Mouse (Mus musculus) MEL (cell line): Measurements from ENCODE around the gene Tsga10ip. TPM values are rescaled to one million over a fixed set of nuclear protein-coding genes. Genes with fewer than 3 reads are reported as not detected.

Experiments
- DNase-seq: peaks from one replicate; pipeline ENCODE4 v3.0.0; 2011; ENCODE audit warnings: low read depth, low spot score
- H3K27ac ChIP-seq: 2 replicates; pipeline ENCODE4 v1.5.1; 2012; ENCODE audit warnings: low read depth, mild to moderate bottlenecking, control low read depth, low read length, moderate library complexity; ENCODE audit not compliant: control insufficient read depth
- H3K27me3 ChIP-seq, 2 experiments: fragments of 150-350 bp in 1 of 2; sonication (generic) in 1 of 2; 2 replicates each; pipeline ENCODE4 v1.6.1; 2012; ENCODE audit warnings: low read length in 2 of 2, mild to moderate bottlenecking in 2 of 2, improper control_type of control experiment in 1 of 2, moderate library complexity in 1 of 2; ENCODE audit not compliant: insufficient read depth in 2 of 2, control insufficient read depth in 1 of 2
- H3K36me3 ChIP-seq, 2 experiments: 2 replicates each; pipeline ENCODE4 v1.6.1; 2012 to 2014; ENCODE audit warnings: low read length in 2 of 2, improper control_type of control experiment in 1 of 2, inconsistent platforms in 1 of 2, mild to moderate bottlenecking in 1 of 2; ENCODE audit not compliant: insufficient read depth in 2 of 2, control insufficient read depth in 1 of 2
- H3K4me1 ChIP-seq, 2 experiments: fragments of 150-350 bp in 1 of 2; sonication (generic) in 1 of 2; 2 replicates each; pipeline ENCODE4 v1.6.1; 2012; ENCODE audit warnings: low read length in 2 of 2, improper control_type of control experiment in 1 of 2, mild to moderate bottlenecking in 1 of 2; ENCODE audit not compliant: insufficient read depth in 2 of 2, control insufficient read depth in 1 of 2
- H3K4me3 ChIP-seq, 2 experiments: fragments of 150-350 bp in 1 of 2; sonication (generic) in 1 of 2; 2 replicates each; pipeline ENCODE4 v1.5.1; 2012; ENCODE audit warnings: low read depth in 2 of 2, low read length in 2 of 2, mild to moderate bottlenecking in 2 of 2, moderate library complexity in 2 of 2, control low read depth in 1 of 2, improper control_type of control experiment in 1 of 2; ENCODE audit not compliant: control insufficient read depth in 1 of 2, insufficient read depth in 1 of 2
- H3K79me2 ChIP-seq: 2 replicates; pipeline ENCODE4 v1.6.1; 2012; ENCODE audit warnings: mild to moderate bottlenecking, low read length, moderate library complexity; ENCODE audit not compliant: control insufficient read depth, poor library complexity, insufficient read depth
- H3K9ac ChIP-seq: 2 replicates; pipeline ENCODE4 v1.6.1; 2012; ENCODE audit warnings: low read depth, mild to moderate bottlenecking, control low read depth, low read length, moderate library complexity; ENCODE audit not compliant: control insufficient read depth, poor library complexity, severe bottlenecking
- H3K9me3 ChIP-seq: fragments of 150-350 bp; sonication (generic); replicated peaks from 2 replicates; pipeline ENCODE4 v1.6.1; 2012; ENCODE audit warnings: mild to moderate bottlenecking, low read length, improper control_type of control experiment, moderate library complexity; ENCODE audit not compliant: insufficient read depth
- BHLHE40 ChIP-seq: IDR thresholded peaks from 2 replicates; pipeline ENCODE4 v1.6.1; 2012; ENCODE audit warnings: low read depth, mild to moderate bottlenecking, inconsistent platforms, low read length, improper control_type of control experiment, borderline replicate concordance
- CHD2 ChIP-seq: IDR thresholded peaks from 2 replicates; pipeline ENCODE4 v1.6.1; 2011; ENCODE audit warnings: low read length, improper control_type of control experiment
- CTCF ChIP-seq, 3 experiments: IDR thresholded peaks in 2 of 3; conservative IDR thresholded peaks in 1 of 3; 2 replicates each; pipeline ENCODE4 v1.5.1; 2011 to 2012; ENCODE audit warnings: low read length in 3 of 3, low read depth in 2 of 3, mild to moderate bottlenecking in 2 of 3, improper control_type of control experiment in 1 of 3, inconsistent platforms in 1 of 3, mixed read lengths in 1 of 3, moderate library complexity in 1 of 3; ENCODE audit not compliant: control insufficient read depth in 1 of 3, insufficient read depth in 1 of 3, poor library complexity in 1 of 3, severe bottlenecking in 1 of 3
- E2F4 ChIP-seq: IDR thresholded peaks from 2 replicates; pipeline ENCODE4 v1.6.1; 2011; ENCODE audit warnings: low read depth, low read length, improper control_type of control experiment, borderline replicate concordance
- ELF1 ChIP-seq: IDR thresholded peaks from 2 replicates; pipeline ENCODE4 v1.6.1; 2014; ENCODE audit warnings: low read depth, mild to moderate bottlenecking, inconsistent platforms, low read length, improper control_type of control experiment, moderate library complexity
- EP300 ChIP-seq, 2 experiments: IDR thresholded peaks; 2 replicates each; pipeline ENCODE4 v1.6.1; 2011; ENCODE audit warnings: improper control_type of control experiment in 2 of 2, low read length in 2 of 2, low read depth in 1 of 2, mild to moderate bottlenecking in 1 of 2
- GABPA ChIP-seq: IDR thresholded peaks from 2 replicates; pipeline ENCODE4 v1.6.1; 2012; ENCODE audit warnings: low read depth, mild to moderate bottlenecking, inconsistent platforms, low read length, improper control_type of control experiment, moderate library complexity
- MAFK ChIP-seq: IDR thresholded peaks from 2 replicates; pipeline ENCODE4 v1.6.1; 2011; ENCODE audit warnings: low read depth, mild to moderate bottlenecking, low read length, improper control_type of control experiment, borderline replicate concordance
- MEF2A ChIP-seq: IDR thresholded peaks from 2 replicates; pipeline ENCODE4 v1.6.1; 2014; ENCODE audit warnings: low read depth, mild to moderate bottlenecking, inconsistent platforms, low read length, improper control_type of control experiment; ENCODE audit not compliant: poor library complexity, insufficient replicate concordance, severe bottlenecking; ENCODE audit errors: extremely low read depth
- MXI1 ChIP-seq: IDR thresholded peaks from 2 replicates; pipeline ENCODE4 v1.6.1; 2011; ENCODE audit warnings: mild to moderate bottlenecking, low read depth, low read length, improper control_type of control experiment
- MYB ChIP-seq: IDR thresholded peaks from 2 replicates; pipeline ENCODE4 v1.6.1; 2011; ENCODE audit warnings: mild to moderate bottlenecking, low read depth, low read length, improper control_type of control experiment
- NELFE ChIP-seq: IDR thresholded peaks from 2 replicates; pipeline ENCODE4 v1.6.1; 2011; ENCODE audit warnings: low read depth, low read length, improper control_type of control experiment
- NRF1 ChIP-seq: IDR thresholded peaks from 2 replicates; pipeline ENCODE4 v1.6.1; 2014; ENCODE audit warnings: low read depth, mild to moderate bottlenecking, inconsistent platforms, low read length, improper control_type of control experiment, moderate library complexity; ENCODE audit not compliant: poor library complexity, insufficient read depth, severe bottlenecking
- RCOR1 ChIP-seq: IDR thresholded peaks from 2 replicates; pipeline ENCODE4 v1.6.1; 2012; ENCODE audit warnings: low read depth, mild to moderate bottlenecking, inconsistent platforms, low read length, improper control_type of control experiment
- TAL1 ChIP-seq: IDR thresholded peaks from 2 replicates; pipeline ENCODE4 v1.6.1; 2012; ENCODE audit warnings: mild to moderate bottlenecking, inconsistent platforms, low read length, moderate library complexity, mixed read lengths
- TBP ChIP-seq: IDR thresholded peaks from 2 replicates; pipeline ENCODE4 v1.8.0; 2011; ENCODE audit warnings: low read depth, low read length, improper control_type of control experiment
- TCF12 ChIP-seq: IDR thresholded peaks from 2 replicates; pipeline ENCODE4 v1.6.1; 2014; ENCODE audit warnings: low read depth, mild to moderate bottlenecking, inconsistent platforms, low read length, improper control_type of control experiment, moderate library complexity
- UBTF ChIP-seq: IDR thresholded peaks from 2 replicates; pipeline ENCODE4 v1.6.1; 2012; ENCODE audit warnings: low read depth, mild to moderate bottlenecking, inconsistent platforms, low read length, improper control_type of control experiment, moderate library complexity, borderline replicate concordance; ENCODE audit not compliant: insufficient read depth
- USF1 ChIP-seq: IDR thresholded peaks from 2 replicates; pipeline ENCODE4 v1.6.1; 2014; ENCODE audit warnings: low read depth, mild to moderate bottlenecking, inconsistent platforms, low read length, improper control_type of control experiment, moderate library complexity
- ZMIZ1 ChIP-seq: IDR thresholded peaks from 2 replicates; pipeline ENCODE4 v1.6.1; 2012; ENCODE audit warnings: low read depth, mild to moderate bottlenecking, inconsistent platforms, low read length, improper control_type of control experiment, moderate library complexity
- polyA plus RNA-seq, 2 experiments: library from polyadenylated mRNA; stranded (reverse) in 1 of 2; unstranded in 1 of 2; fragments of >175 nt in 1 of 2; fragments of >200 nt in 1 of 2; gene quantifications; 2 replicates each; pipeline versions ENCODE4 v1.2.1 to v1.2.4; 2012; ENCODE audit warnings: low replicate concordance in 2 of 2, low read depth in 1 of 2; ENCODE audit not compliant: insufficient read length in 2 of 2, insufficient read depth in 1 of 2, missing spikeins in 1 of 2
- total RNA-seq: library from RNA; depleted of rRNA; stranded (reverse); fragments of 300-350 nt; gene quantifications from 2 replicates; pipeline ENCODE4 v1.2.3, GENCODE M21; 2012

Gene Tsga10ip
- total and polyA plus RNA-seq, 3 experiments: 0.54 to 4.5 TPM; not detected in 1

- TF ChIP-seq RCOR1 (no peak), MYB (no peak), BHLHE40 (no peak), MXI1 (no peak), EP300 (IDR thresholded peaks at IDR 0.05; ENCODE audit: low read depth in 1 of 2, low read length in 2 of 2) (no peak), MAFK (no peak), TBP (no peak), UBTF (no peak), E2F4 (no peak), TAL1 (no peak), MEF2A (no peak), CHD2 (no peak), CTCF (IDR thresholded peaks at IDR 0.05 in 2 of 3, conservative IDR thresholded peaks at IDR 0.05 in 1 of 3; ENCODE audit: control insufficient read depth in 1 of 3, insufficient read depth in 1 of 3, low read depth in 2 of 3, low read length in 3 of 3, poor library complexity in 1 of 3, severe bottlenecking in 1 of 3) (no peak), ZMIZ1 (no peak), USF1 (no peak), GABPA (no peak), ELF1 (no peak), NELFE (no peak), TCF12 (no peak)
- peak overlapping the region; percentile 77 to 98 for H3K4me3 ChIP-seq
- no peaks in the 10 kb centered on the region for H3K27me3 ChIP-seq
- H3K4me1 ChIP-seq: peaks cover 0 to 33% of the 10 kb centered on the region in 2 experiments; a peak in 3 of 4 replicates
- peaks cover 39% of the 10 kb centered on the region for H3K79me2 ChIP-seq
- H3K36me3 ChIP-seq: peaks cover 1 to 30% of the 10 kb centered on the region in 2 experiments; a peak in 3 of 4 replicates
- H3K27ac ChIP-seq: peak overlapping the region; percentile 63
- H3K9ac ChIP-seq: peak overlapping the region; percentile 98
- no peaks in the 10 kb centered on the region for H3K9me3 ChIP-seq
- peak; percentile 37 for DNase-seq
These were observed 36.6 kb downstream of the Tsga10ip start for GRCm38 (mm10) chr19:5365751-5366150.

DNA sequence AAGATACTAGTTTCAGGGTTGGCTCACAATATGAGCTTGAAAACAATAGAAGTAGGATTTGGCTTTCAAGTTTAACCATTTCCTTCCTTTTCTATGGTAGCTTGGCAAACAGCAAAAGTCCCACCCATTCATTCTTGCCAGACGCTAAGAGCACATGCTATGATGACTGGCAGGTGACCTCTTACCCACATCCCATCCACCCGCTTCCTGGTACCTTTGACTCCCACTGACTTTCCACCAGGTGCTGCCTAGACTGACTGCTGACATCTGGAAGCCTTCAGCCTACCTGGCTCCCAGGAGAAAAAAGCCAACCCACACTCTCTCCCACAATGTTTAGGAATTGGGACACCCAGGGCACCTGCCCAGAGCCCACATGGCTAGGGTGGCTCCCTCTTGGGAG lies 38.2 kb downstream of the Tsga10ip start:
- Histone ChIP-seq H3K27ac (no peak overlapping the region), H3K79me2 (peaks cover 39% of the 10 kb centered on the region), H3K27me3 (no peaks in the 10 kb centered on the region), H3K4me1 (peaks cover under 1 to 34% of the 10 kb centered on the region in 2 experiments), H3K9ac (no peak overlapping the region), H3K4me3 (no peak overlapping the region), H3K36me3 (peaks cover 1 to 30% of the 10 kb centered on the region in 2 experiments; a peak in 3 of 4 replicates), H3K9me3 (no peaks in the 10 kb centered on the region)
- TF ChIP-seq MYB: no peak
- TF ChIP-seq TBP: no peak
- TF ChIP-seq E2F4: no peak
- TF ChIP-seq NRF1: no peak
- no peak for DNase-seq
